Mouse (Mus musculus) myocyte (in vitro differentiated cells): ENCODE measurements at regions not wholly inside any gene's neighbourhood (a gene's known extent, or its start where the extent isn't known, plus 50 kb on each side); places are given as distances from the start of the nearest gene placed in this dataset.

Experiments
- MAX ChIP-seq: IDR thresholded peaks from one replicate; pipeline ENCODE4 v1.6.1; 2011; ENCODE audit warnings: low read depth, mild to moderate bottlenecking, control low read depth
- MYOG ChIP-seq, 3 experiments: IDR thresholded peaks; one replicate each; pipeline ENCODE4 v1.6.1; 2011; ENCODE audit warnings: control low read depth in 2 of 3, low read depth in 2 of 3, mild to moderate bottlenecking in 2 of 3; ENCODE audit not compliant: insufficient read length in 2 of 3, control insufficient read depth in 1 of 3, insufficient read depth in 1 of 3
- POLR2A ChIP-seq: IDR thresholded peaks from one replicate; pipeline ENCODE4 v1.6.1; 2011; ENCODE audit warnings: low read depth, mild to moderate bottlenecking, control low read depth, moderate library complexity; ENCODE audit not compliant: insufficient read length
- TCF12 ChIP-seq: IDR thresholded peaks from one replicate; pipeline ENCODE4 v1.6.1; 2011; ENCODE audit warnings: mild to moderate bottlenecking, control low read depth; ENCODE audit not compliant: poor library complexity, insufficient read depth, severe bottlenecking
- TCF3 ChIP-seq: IDR thresholded peaks from one replicate; pipeline ENCODE4 v1.6.1; 2011; ENCODE audit warnings: low read depth, control low read depth; ENCODE audit not compliant: insufficient read length

GRCm38 (mm10) chr12:70731498-70731897 lies 93.8 kb upstream of the Frmd6 start:
- TF ChIP-seq POLR2A, result no peak
- no peak for TF ChIP-seq TCF12
- no peak for TF ChIP-seq MYOG (IDR thresholded peaks at IDR 0.05; ENCODE audit: control insufficient read depth in 1 of 3, insufficient read depth in 1 of 3, insufficient read length in 2 of 3, low read depth in 2 of 3)
- TF ChIP-seq MAX, result no peak
- no peak for TF ChIP-seq TCF3
